Mouse (Mus musculus): ENCODE data around the gene Fsd1.

- TF ChIP-seq CTCF (IDR thresholded peaks at IDR 0.05; ENCODE audit: low read depth) (no peak), EP300 (IDR thresholded peaks at IDR 0.05; ENCODE audit: low read depth) (no peak)
These were observed 38.2 kb downstream of the Fsd1 start for GRCm38 (mm10) chr17:56024476-56024875.

Measured in liver, postnatal 0 days (tissue).